25 mouse cellular contexts compared by ENCODE assay signal in the genomic region with DNA sequence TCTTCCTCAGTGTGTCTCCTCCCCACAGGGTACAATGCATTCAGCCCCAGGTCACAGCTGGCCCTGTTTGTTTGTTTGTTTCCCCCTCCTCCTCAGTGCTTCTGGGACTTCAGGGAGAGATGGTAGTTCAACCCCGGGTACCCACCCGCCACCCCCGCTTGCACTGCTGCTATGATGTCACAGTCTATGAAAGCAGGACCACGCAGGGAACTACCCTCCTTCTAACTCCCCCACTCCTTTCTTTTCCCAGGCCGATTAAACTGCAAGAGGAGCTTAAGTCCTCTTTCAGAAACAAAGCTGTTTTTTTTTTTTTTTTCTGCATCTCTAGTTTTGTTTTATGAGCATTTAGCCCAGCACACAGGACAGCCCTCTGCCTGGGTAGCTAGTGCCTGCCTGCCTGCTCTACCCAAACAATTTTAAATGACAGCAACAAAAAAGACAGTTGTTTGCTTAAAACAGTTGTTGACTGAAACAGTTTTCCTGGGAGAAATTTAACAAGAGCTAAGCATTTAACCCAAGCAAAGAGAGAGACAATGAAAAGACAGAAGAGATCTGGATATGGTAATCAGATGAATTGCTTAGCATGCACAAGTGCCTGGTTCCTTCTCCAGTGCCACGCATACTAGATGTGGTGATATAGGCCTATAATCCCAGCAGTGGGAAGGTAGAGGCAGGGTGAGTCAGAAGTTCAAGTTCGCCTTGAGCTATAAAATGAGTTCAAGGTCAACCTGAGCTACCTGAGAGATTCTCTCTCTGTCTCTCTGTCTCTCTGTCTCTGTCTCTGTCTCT.
DNase-seq lines count a peak whose midpoint lies in the region; ATAC-seq lines count a peak whose summit lies in the region.
"Had no signal": no experiment of that assay in that cellular context is flagged by ENCODE, and none has a peak within 500 bp of the region (broad histone marks: within the 10 kb centered on the region; RNA-seq: fewer than 3 reads in every experiment).

No protein-coding gene starts in this region.

- no peaks in the 10 kb centered on the region for H3K36me3 ChIP-seq in midbrain, embryonic 10.5 days
- H3K36me3 ChIP-seq in midbrain, embryonic 15.5 days (replicated peaks) = no peaks in the 10 kb centered on the region
- H3K36me3 ChIP-seq in forebrain, embryonic 12.5 days (replicated peaks) = no peaks in the 10 kb centered on the region
- no peaks in the 10 kb centered on the region for H3K36me3 ChIP-seq in forebrain, embryonic 16.5 days (ENCODE audit: control insufficient read depth, insufficient read depth)
- H3K36me3 ChIP-seq: embryonic facial prominence, embryonic 13.5 days; heart, embryonic 12.5 days; hindbrain, embryonic 15.5 days; limb, embryonic 15.5 days; neural tube, embryonic 12.5 days had no signal

- no peak overlapping the region for H3K4me3 ChIP-seq in midbrain, embryonic 10.5 days
- no peak overlapping the region for H3K4me3 ChIP-seq in midbrain, embryonic 15.5 days
- no peak overlapping the region for H3K4me3 ChIP-seq in forebrain, embryonic 12.5 days (replicated peaks)
- no peak overlapping the region for H3K4me3 ChIP-seq in forebrain, embryonic 16.5 days (replicated peaks; ENCODE audit: low read length)
- H3K4me3 ChIP-seq: embryonic facial prominence, embryonic 13.5 days; heart, embryonic 12.5 days; hindbrain, embryonic 15.5 days; limb, embryonic 15.5 days; neural tube, embryonic 12.5 days had no signal

- H3K9me3 ChIP-seq in midbrain, embryonic 10.5 days (replicated peaks) = no peaks in the 10 kb centered on the region
- H3K9me3 ChIP-seq in midbrain, embryonic 15.5 days = no peaks in the 10 kb centered on the region
- no peaks in the 10 kb centered on the region for H3K9me3 ChIP-seq in forebrain, embryonic 12.5 days
- no peaks in the 10 kb centered on the region for H3K9me3 ChIP-seq in forebrain, embryonic 16.5 days (ENCODE audit: control insufficient read depth, low read length)
- H3K9me3 ChIP-seq: embryonic facial prominence, embryonic 13.5 days; heart, embryonic 12.5 days; hindbrain, embryonic 15.5 days; limb, embryonic 15.5 days; neural tube, embryonic 12.5 days had no signal

- H3K4me2 ChIP-seq in midbrain, embryonic 15.5 days = no peak overlapping the region
- no peak overlapping the region for H3K4me2 ChIP-seq in forebrain, embryonic 12.5 days
- H3K4me2 ChIP-seq in forebrain, embryonic 16.5 days (ENCODE audit: low read length) = no peak overlapping the region
- H3K4me2 ChIP-seq: embryonic facial prominence, embryonic 13.5 days; heart, embryonic 12.5 days; hindbrain, embryonic 15.5 days; limb, embryonic 15.5 days; lung, embryonic 14.5 days; neural tube, embryonic 12.5 days had no signal

- ATAC-seq in midbrain, embryonic 15.5 days (replicated peaks) = no peak
- ATAC-seq in forebrain, embryonic 12.5 days (ENCODE audit: low FRiP score) = peak; percentile 77
- ATAC-seq in forebrain, embryonic 16.5 days = peak; percentile 81
- ATAC-seq: intestine, embryonic 16.5 days had no signal

- 34% methylated on average over 7 of the region's 7 CpGs for WGBS in midbrain, embryonic 10.5 days
- 18% methylated on average over 7 of the region's 7 CpGs for WGBS in midbrain, embryonic 15.5 days
- 20% methylated on average over 7 of the region's 7 CpGs for whole genome bisulfite sequencing in forebrain, embryonic 12.5 days
- WGBS in forebrain, embryonic 16.5 days = 22% methylated on average over 7 of the region's 7 CpGs

- peaks cover 22% of the 10 kb centered on the region for H3K4me1 ChIP-seq in midbrain, embryonic 10.5 days
- H3K4me1 ChIP-seq in midbrain, embryonic 15.5 days = peaks cover 12% of the 10 kb centered on the region
- H3K4me1 ChIP-seq in forebrain, embryonic 12.5 days = peaks cover 18% of the 10 kb centered on the region
- H3K4me1 ChIP-seq in forebrain, embryonic 16.5 days (replicated peaks; ENCODE audit: control insufficient read depth, insufficient read depth, low read length) = peaks cover 8% of the 10 kb centered on the region
- H3K4me1 ChIP-seq: embryonic facial prominence, embryonic 13.5 days; heart, embryonic 12.5 days; limb, embryonic 15.5 days had no signal

- no peaks in the 10 kb centered on the region for H3K27me3 ChIP-seq in midbrain, embryonic 10.5 days (ENCODE audit: low read depth, poor library complexity, severe bottlenecking)
- H3K27me3 ChIP-seq in midbrain, embryonic 15.5 days (replicated peaks) = no peaks in the 10 kb centered on the region
- no peaks in the 10 kb centered on the region for H3K27me3 ChIP-seq in forebrain, embryonic 12.5 days
- no peaks in the 10 kb centered on the region for H3K27me3 ChIP-seq in forebrain, embryonic 16.5 days (replicated peaks; ENCODE audit: control insufficient read depth, insufficient read depth, low read length)
- H3K27me3 ChIP-seq: embryonic facial prominence, embryonic 13.5 days; heart, embryonic 12.5 days; hindbrain, embryonic 15.5 days; limb, embryonic 15.5 days; neural tube, embryonic 12.5 days had no signal

- no peak for DNase-seq in midbrain, embryonic 10.5 days (ENCODE audit: low spot score)
- DNase-seq in adrenal gland, adult 18-20 months (ENCODE audit: low spot score in 2 of 2) = no peak
- no peak for DNase-seq in kidney, postnatal 14 days
- DNase-seq in kidney, postnatal 10 days = no peak
- DNase-seq: adrenal gland, postnatal 10 days; cerebellum, adult 2 months; cerebellum, postnatal 36 days; embryo, embryonic 11 days; gastrocnemius, postnatal 14 days; heart, adult 18-20 months; heart, postnatal 10 days; layer of hippocampus, adult 9-11 months; left cerebral cortex, postnatal 4 days; lung, embryonic 14.5 days; thymus, postnatal 14 days had no signal

- H3K27ac ChIP-seq in midbrain, embryonic 10.5 days (replicated peaks) = peak overlapping the region; percentile 57
- H3K27ac ChIP-seq in midbrain, embryonic 15.5 days = no peak overlapping the region
- H3K27ac ChIP-seq in forebrain, embryonic 12.5 days = peak overlapping the region; percentile 43; the same call in 1 of the 2 replicates
- peak overlapping the region; percentile 36; the same call in 1 of the 2 replicates for H3K27ac ChIP-seq in forebrain, embryonic 16.5 days (ENCODE audit: low read length)
- H3K27ac ChIP-seq: embryonic facial prominence, embryonic 13.5 days; hindbrain, embryonic 15.5 days; limb, embryonic 15.5 days; liver, embryonic 14.5 days; neural tube, embryonic 12.5 days had no signal

- no peak overlapping the region for H3K9ac ChIP-seq in midbrain, embryonic 15.5 days
- no peak overlapping the region for H3K9ac ChIP-seq in forebrain, embryonic 12.5 days
- H3K9ac ChIP-seq in forebrain, embryonic 16.5 days (replicated peaks; ENCODE audit: low read depth, low read length) = no peak overlapping the region
- H3K9ac ChIP-seq: embryonic facial prominence, embryonic 13.5 days; heart, embryonic 12.5 days; hindbrain, embryonic 15.5 days; limb, embryonic 15.5 days; liver, embryonic 14.5 days; lung, embryonic 14.5 days; neural tube, embryonic 12.5 days had no signal
